Mouse (Mus musculus) hindbrain, embryonic 11.5 days (tissue): Measurements from ENCODE around the gene Jam2. TPM values are rescaled to one million over a fixed set of nuclear protein-coding genes. Genes with fewer than 3 reads are reported as not detected.

Experiments used
- ATAC-seq: fragments of 200-750 bp; cut with Nextera tagmentation; 2 replicates; pipeline ENCODE4 v1.8.0; 2017; ENCODE audit warnings: mild to moderate bottlenecking, moderate TSS enrichment, moderate library complexity; ENCODE audit not compliant: low FRiP score
- DNase-seq: peaks from one replicate; pipeline ENCODE4 v3.0.0-alpha.2; 2015; ENCODE audit warnings: low spot score
- H3K27ac ChIP-seq: fragments of 300-500 bp; sonication (generic); 2 replicates; pipeline ENCODE4 v1.5.1; 2014; ENCODE audit warnings: mild to moderate bottlenecking, low read depth, low read length
- H3K27me3 ChIP-seq: fragments of 300-500 bp; sonication (generic); 2 replicates; pipeline ENCODE4 v1.6.1; 2014; ENCODE audit warnings: mild to moderate bottlenecking, low read length, moderate library complexity, mixed read lengths; ENCODE audit not compliant: control insufficient read depth, insufficient read depth
- H3K36me3 ChIP-seq: fragments of 300-500 bp; sonication (generic); 2 replicates; pipeline ENCODE4 v1.6.1; 2014; ENCODE audit warnings: mild to moderate bottlenecking, low read length, moderate library complexity, mixed read lengths; ENCODE audit not compliant: control insufficient read depth, insufficient read depth
- H3K4me1 ChIP-seq: fragments of 300-500 bp; sonication (generic); replicated peaks from 2 replicates; pipeline ENCODE4 v1.6.1; 2014; ENCODE audit warnings: low read length, mixed read lengths; ENCODE audit not compliant: control insufficient read depth, insufficient read depth
- H3K4me2 ChIP-seq: fragments of 300-500 bp; sonication (generic); replicated peaks from 2 replicates; pipeline ENCODE4 v1.6.1; 2014; ENCODE audit warnings: mild to moderate bottlenecking, low read depth, low read length
- H3K4me3 ChIP-seq: fragments of 300-500 bp; sonication (generic); 2 replicates; pipeline ENCODE4 v1.5.1; 2014; ENCODE audit warnings: low read depth, low read length
- H3K9ac ChIP-seq: fragments of 300-500 bp; sonication (generic); 2 replicates; pipeline ENCODE4 v1.6.1; 2014; ENCODE audit warnings: low read depth, low read length
- H3K9me3 ChIP-seq: fragments of 300-500 bp; sonication (generic); 2 replicates; pipeline ENCODE4 v1.6.1; 2016; ENCODE audit warnings: low read length; ENCODE audit not compliant: control insufficient read depth
- WGBS: fragments of 180-500 bp; shearing (Covaris S2); extraction: QIAGEN DNeasy Blood & Tissue Kit; methylation state at CpG from one replicate; pipeline ENCODE4 v1.1.7; 2014; 5-methylcytosine and 5-hydroxymethylcytosine counted together
- polyA plus RNA-seq: library from polyadenylated mRNA; unstranded; fragments of >200 nt; fragmentation: Nextera tagmentation; extraction: Ambion mirVana; gene quantifications from 2 replicates; pipeline ENCODE4 v1.2.1, GENCODE M21; 2014

Jam2 gene
- polyA plus RNA-seq, 1 experiment from 2014 or later, result 70.4 TPM

DNA sequence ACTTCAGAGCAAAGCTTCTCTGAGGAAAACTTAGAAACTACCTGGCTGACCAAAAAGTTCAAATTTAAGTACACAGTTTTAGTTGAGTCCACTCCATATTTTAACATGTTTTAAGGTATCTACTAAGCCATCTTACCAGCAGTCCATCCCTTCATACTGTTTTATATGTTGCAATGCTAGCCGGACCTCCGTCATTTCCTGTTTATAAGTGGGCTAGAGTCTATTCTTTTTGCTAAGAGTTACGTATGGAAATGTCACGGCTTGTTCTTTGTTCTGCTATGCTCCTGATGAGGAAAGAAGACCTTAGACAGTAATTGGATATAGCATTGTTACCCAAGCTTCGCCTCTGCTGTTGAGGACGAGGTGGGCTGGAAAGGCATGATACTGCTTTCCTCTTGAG is 79.6 kb downstream of the Jam2 start:
- H3K4me2 ChIP-seq, result no peak overlapping the region
- ATAC-seq (no peak), DNase-seq (no peak)
- H3K4me1 ChIP-seq, result no peaks in the 10 kb centered on the region
- H3K36me3 ChIP-seq, result peaks cover 9% of the 10 kb centered on the region; the same call in 1 of the 2 replicates
- no peak overlapping the region for H3K4me3 ChIP-seq
- H3K9ac ChIP-seq, result no peak overlapping the region
- WGBS, result 91% methylated on average over 6 of the region's 6 CpGs
- H3K27me3 ChIP-seq, result no peaks in the 10 kb centered on the region
- H3K9me3 ChIP-seq, result no peaks in the 10 kb centered on the region
- no peak overlapping the region for H3K27ac ChIP-seq

DNA sequence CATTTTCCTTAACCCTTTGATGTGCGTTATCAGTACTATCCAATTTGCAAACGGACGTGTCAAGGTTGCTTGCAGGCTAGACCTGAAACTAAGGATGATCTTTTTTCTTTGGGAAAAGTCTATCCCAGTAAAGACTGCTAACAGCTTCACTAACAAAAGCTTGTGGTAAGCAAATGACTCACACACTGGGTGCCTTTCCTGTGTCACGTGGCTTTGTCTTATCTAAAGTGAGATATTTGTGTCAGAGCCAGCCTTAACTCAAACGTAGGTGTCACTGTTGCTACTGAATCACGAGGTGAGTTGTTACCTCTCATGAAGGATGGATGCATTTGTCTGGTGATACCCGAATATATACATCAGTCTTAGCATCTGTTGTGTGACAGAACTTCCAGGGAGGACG is 90.7 kb downstream of the Jam2 start:
- DNase-seq, result no peak
- no peaks in the 10 kb centered on the region for H3K9me3 ChIP-seq
- 0 out of 2 replicates have a peak, but pooled peaks cover 2% of the 10 kb centered on the region for H3K36me3 ChIP-seq
- 94% methylated on average over 8 of the region's 8 CpGs for WGBS
- ATAC-seq, result no peak
- H3K4me3 ChIP-seq, result no peak overlapping the region
- H3K27ac ChIP-seq, result no peak overlapping the region
- H3K4me1 ChIP-seq, result no peaks in the 10 kb centered on the region
- no peak overlapping the region for H3K9ac ChIP-seq
- H3K27me3 ChIP-seq, result no peaks in the 10 kb centered on the region
- no peak overlapping the region for H3K4me2 ChIP-seq

DNA sequence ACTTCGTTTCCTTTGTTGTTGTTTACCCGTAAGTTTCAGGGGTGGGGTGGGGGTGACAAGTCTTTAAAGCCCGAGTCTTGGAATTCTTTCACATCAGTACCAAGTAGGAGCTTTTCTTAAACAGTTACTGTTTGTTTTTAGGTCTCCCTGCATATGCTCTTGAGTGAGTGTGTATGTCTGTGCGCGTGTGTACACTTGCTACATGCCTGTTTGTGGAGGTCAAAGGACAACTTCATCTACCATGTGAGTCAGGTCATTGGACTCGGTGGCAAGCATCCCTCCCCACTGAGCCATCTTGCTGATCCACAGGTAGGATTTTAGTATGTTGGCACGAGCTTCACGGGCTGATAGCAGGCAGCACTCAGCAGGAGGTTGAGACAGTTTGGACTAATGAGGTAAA is 99.9 kb downstream of the Jam2 start:
- Histone ChIP-seq H3K4me2 (no peak overlapping the region), H3K9me3 (no peaks in the 10 kb centered on the region), H3K4me3 (no peak overlapping the region), H3K36me3 (no peaks in the 10 kb centered on the region), H3K9ac (no peak overlapping the region), H3K27me3 (no peaks in the 10 kb centered on the region), H3K27ac (no peak overlapping the region), H3K4me1 (no peaks in the 10 kb centered on the region)
- WGBS, result 89% methylated on average over 8 of the region's 8 CpGs
- ATAC-seq (no peak), DNase-seq (no peak)

DNA sequence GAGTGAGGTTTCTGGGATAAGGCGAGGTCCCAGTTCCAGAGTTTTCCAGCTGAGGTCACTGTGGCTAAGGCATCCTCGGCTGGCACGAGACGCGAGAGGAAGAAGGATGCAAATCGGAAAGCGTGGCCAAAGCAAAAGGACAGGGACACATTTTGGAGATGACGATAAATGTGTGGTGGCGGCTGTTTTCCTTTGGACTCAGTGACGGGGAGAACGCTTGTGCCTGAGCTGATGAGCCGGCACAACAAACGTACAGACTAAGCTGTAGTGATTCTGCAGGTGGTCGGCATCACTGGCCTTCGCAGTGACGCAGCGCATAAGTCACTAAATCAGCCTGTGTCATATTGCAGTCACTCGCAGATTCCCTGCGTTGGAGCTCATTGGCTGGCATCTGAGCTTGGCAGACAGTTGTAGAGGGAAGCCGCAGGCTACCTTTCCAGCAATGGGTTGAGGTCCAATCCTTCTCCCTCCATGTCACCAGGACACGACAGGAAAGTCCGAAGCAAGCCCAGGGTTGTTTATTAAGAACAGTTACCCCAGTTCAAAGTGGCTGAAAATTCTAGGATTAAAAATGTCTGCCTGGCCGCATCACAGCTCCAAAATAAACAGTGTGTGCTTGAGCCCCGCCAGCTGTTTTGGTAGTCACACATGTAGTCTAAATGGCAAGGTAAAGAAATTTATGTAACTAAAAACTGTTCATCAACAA is 101.2 kb downstream of the Jam2 start:
- H3K27ac ChIP-seq, result no peak overlapping the region
- H3K27me3 ChIP-seq, result no peaks in the 10 kb centered on the region
- DNase-seq (no peak), ATAC-seq (no peak)
- H3K9ac ChIP-seq, result no peak overlapping the region
- no peaks in the 10 kb centered on the region for H3K9me3 ChIP-seq
- H3K36me3 ChIP-seq, result no peaks in the 10 kb centered on the region
- H3K4me3 ChIP-seq, result no peak overlapping the region
- 85% methylated on average over 24 of the region's 24 CpGs for WGBS
- no peak overlapping the region for H3K4me2 ChIP-seq
- no peaks in the 10 kb centered on the region for H3K4me1 ChIP-seq

Other genes with a start within 250 kb of the Jam2 start
- 55.2 and 56.2 TPM in 2 replicates for gene Mrpl39, start 38.4 kb upstream of the Jam2 start, polyA plus RNA-seq
- gene Gabpa, start 60.8 kb downstream of the Jam2 start, polyA plus RNA-seq, result 34.8 and 40.3 TPM in 2 replicates
- gene Atp5j, start 61.5 kb downstream of the Jam2 start, polyA plus RNA-seq, result 760 and 772 TPM in 2 replicates